Mouse (Mus musculus): Measurements from ENCODE around the gene 6330409D20Rik. TPM values are rescaled to one million over a fixed set of nuclear protein-coding genes. Genes with fewer than 3 reads are reported as not detected.

Gene 6330409D20Rik
- not detected in 2 replicates for polyA plus RNA-seq (2015; fragmentation: Nextera tagmentation; extraction: Ambion mirVana)

- H3K9ac ChIP-seq, result no peak within 1 kb of the TSS
- peaks cover 21% of the 10 kb centered on the region for H3K27me3 ChIP-seq
- H3K4me3 ChIP-seq (replicated peaks), result peak within 1 kb of the TSS; percentile 23; the same call in 1 of the 2 replicates
- peaks cover 15% of the 10 kb centered on the region for H3K4me1 ChIP-seq (replicated peaks)
- H3K4me2 ChIP-seq, result peak within 1 kb of the TSS; percentile 59
- H3K36me3 ChIP-seq (replicated peaks), result 0 out of 2 replicates have a peak, but pooled peaks cover 2% of the 10 kb centered on the region
- 29% methylated on average over 11 of the region's 11 CpGs for WGBS (ENCODE audit: insufficient replicate concordance)
- H3K27ac ChIP-seq (replicated peaks), result no peak within 1 kb of the TSS
- ATAC-seq (ENCODE audit: insufficient read depth), result no peak
- no peaks in the 10 kb centered on the region for H3K9me3 ChIP-seq (replicated peaks)
Measured at GRCm38 (mm10) chr2:32740916-32741272, at the start of gene 6330409D20Rik. TSS of gene 6330409D20Rik (minus strand) at chr2:32741016.

- H3K4me2 ChIP-seq, result no peak overlapping the region
- no peak overlapping the region for H3K27ac ChIP-seq (replicated peaks)
- H3K4me1 ChIP-seq (replicated peaks), result no peaks in the 10 kb centered on the region
- 53% methylated on average over 2 of the region's 2 CpGs for WGBS (ENCODE audit: insufficient replicate concordance)
- no peak overlapping the region for H3K4me3 ChIP-seq (replicated peaks)
- H3K36me3 ChIP-seq (replicated peaks), result no peaks in the 10 kb centered on the region
- H3K9me3 ChIP-seq (replicated peaks), result no peaks in the 10 kb centered on the region
- no peak overlapping the region for H3K9ac ChIP-seq
- no peak for ATAC-seq (ENCODE audit: insufficient read depth)
- no peaks in the 10 kb centered on the region for H3K27me3 ChIP-seq
Measured at GRCm38 (mm10) chr2:32788581-32788980, 47.8 kb upstream of the 6330409D20Rik start.

GRCm38 (mm10) chr2:32787176-32787575 lies 46.4 kb upstream of the 6330409D20Rik start:
- Histone ChIP-seq H3K9me3 (replicated peaks) (no peaks in the 10 kb centered on the region), H3K4me1 (replicated peaks) (no peaks in the 10 kb centered on the region), H3K27ac (replicated peaks) (no peak overlapping the region), H3K36me3 (replicated peaks) (no peaks in the 10 kb centered on the region), H3K4me3 (replicated peaks) (no peak overlapping the region), H3K9ac (no peak overlapping the region), H3K4me2 (no peak overlapping the region), H3K27me3 (no peaks in the 10 kb centered on the region)
- WGBS (ENCODE audit: insufficient replicate concordance), result 49% methylated on average over 6 of the region's 6 CpGs
- ATAC-seq (ENCODE audit: insufficient read depth), result no peak

- Histone ChIP-seq H3K27me3 (no peaks in the 10 kb centered on the region), H3K4me2 (no peak within 1 kb of the TSS), H3K36me3 (replicated peaks) (no peaks in the 10 kb centered on the region), H3K9me3 (replicated peaks) (no peaks in the 10 kb centered on the region), H3K9ac (no peak within 1 kb of the TSS), H3K4me1 (replicated peaks) (no peaks in the 10 kb centered on the region; the same call in 1 of the 2 replicates), H3K27ac (replicated peaks) (no peak within 1 kb of the TSS), H3K4me3 (replicated peaks) (no peak within 1 kb of the TSS)
- WGBS (ENCODE audit: insufficient replicate concordance), result 53% methylated on average over 4 of the region's 4 CpGs
- ATAC-seq (ENCODE audit: insufficient read depth), result no peak
Measured at GRCm38 (mm10) chr2:32784048-32784681, 43.3 kb upstream of the 6330409D20Rik start, which contains the start of gene Cfap157. TSS of gene Cfap157 (minus strand) at chr2:32784428.

- no peak overlapping the region for H3K4me3 ChIP-seq (replicated peaks)
- no peak for ATAC-seq (ENCODE audit: insufficient read depth)
- H3K9me3 ChIP-seq (replicated peaks), result no peaks in the 10 kb centered on the region
- no peaks in the 10 kb centered on the region for H3K27me3 ChIP-seq
- H3K27ac ChIP-seq (replicated peaks), result no peak overlapping the region
- WGBS (ENCODE audit: insufficient replicate concordance), result 49% methylated on average over 6 of the region's 6 CpGs
- H3K4me1 ChIP-seq (replicated peaks), result no peaks in the 10 kb centered on the region; the same call in 1 of the 2 replicates
- H3K36me3 ChIP-seq (replicated peaks), result no peaks in the 10 kb centered on the region
- H3K9ac ChIP-seq, result no peak overlapping the region
- no peak overlapping the region for H3K4me2 ChIP-seq
Measured at GRCm38 (mm10) chr2:32781710-32782109, 40.9 kb upstream of the 6330409D20Rik start.

GRCm38 (mm10) chr2:32779714-32780113 lies 38.9 kb upstream of the 6330409D20Rik start:
- Histone ChIP-seq H3K9me3 (replicated peaks) (no peaks in the 10 kb centered on the region), H3K27me3 (peaks cover under 1% of the 10 kb centered on the region; the same call in 1 of the 2 replicates), H3K4me2 (no peak overlapping the region), H3K4me3 (replicated peaks) (no peak overlapping the region), H3K36me3 (replicated peaks) (no peaks in the 10 kb centered on the region), H3K4me1 (replicated peaks) (peaks cover 18% of the 10 kb centered on the region), H3K27ac (replicated peaks) (no peak overlapping the region), H3K9ac (no peak overlapping the region)
- 66% methylated on average over 6 of the region's 6 CpGs for WGBS (ENCODE audit: insufficient replicate concordance)
- ATAC-seq (ENCODE audit: insufficient read depth), result no peak

GRCm38 (mm10) chr2:32779131-32779530 lies 38.3 kb upstream of the 6330409D20Rik start:
- Histone ChIP-seq H3K9ac (no peak overlapping the region), H3K36me3 (replicated peaks) (no peaks in the 10 kb centered on the region), H3K4me2 (no peak overlapping the region), H3K27ac (replicated peaks) (no peak overlapping the region), H3K4me1 (replicated peaks) (peaks cover 18% of the 10 kb centered on the region), H3K4me3 (replicated peaks) (no peak overlapping the region), H3K9me3 (replicated peaks) (no peaks in the 10 kb centered on the region), H3K27me3 (peaks cover 4% of the 10 kb centered on the region; the same call in 1 of the 2 replicates)
- WGBS (ENCODE audit: insufficient replicate concordance), result 18% methylated on average over 8 of the region's 8 CpGs
- no peak for ATAC-seq (ENCODE audit: insufficient read depth)

- 73% methylated on average over 6 of the region's 6 CpGs for WGBS (ENCODE audit: insufficient replicate concordance)
- H3K4me1 ChIP-seq (replicated peaks), result peaks cover 18% of the 10 kb centered on the region
- no peak for ATAC-seq (ENCODE audit: insufficient read depth)
- H3K36me3 ChIP-seq (replicated peaks), result no peaks in the 10 kb centered on the region
- H3K4me3 ChIP-seq (replicated peaks), result no peak overlapping the region
- H3K27ac ChIP-seq (replicated peaks), result no peak overlapping the region
- H3K27me3 ChIP-seq, result peaks cover 4% of the 10 kb centered on the region; the same call in 1 of the 2 replicates
- no peak overlapping the region for H3K4me2 ChIP-seq
- no peaks in the 10 kb centered on the region for H3K9me3 ChIP-seq (replicated peaks)
- H3K9ac ChIP-seq, result no peak overlapping the region
Measured at GRCm38 (mm10) chr2:32778081-32778480, 37.3 kb upstream of the 6330409D20Rik start.

GRCm38 (mm10) chr2:32776192-32776591 lies 35.4 kb upstream of the 6330409D20Rik start:
- 33% methylated on average over 22 of the region's 22 CpGs for WGBS (ENCODE audit: insufficient replicate concordance)
- 0 out of 2 replicates have a peak overlapping the region, but pooled peaks have one; percentile 48 for H3K9ac ChIP-seq

GRCm38 (mm10) chr2:32775359-32776074 lies 34.7 kb upstream of the 6330409D20Rik start, which contains the start of the genes Ttc16 and Ptrh1:
TSS of gene Ttc16 (minus strand) at chr2:32775633.
TSS of gene Ptrh1 (plus strand) at chr2:32775786.
- H3K27ac ChIP-seq (replicated peaks), result peak within 1 kb of the TSS; percentile 46
- WGBS (ENCODE audit: insufficient replicate concordance), result under 1% methylated on average over 46 of the region's 46 CpGs
- peaks cover 4% of the 10 kb centered on the region; the same call in 1 of the 2 replicates for H3K27me3 ChIP-seq
- H3K4me2 ChIP-seq, result peak within 1 kb of the TSS; percentile 92
- ATAC-seq (ENCODE audit: insufficient read depth), result peak; percentile 91
- peak within 1 kb of the TSS; percentile 73 for H3K4me3 ChIP-seq (replicated peaks)
- peaks cover 29% of the 10 kb centered on the region for H3K4me1 ChIP-seq (replicated peaks)
- no peaks in the 10 kb centered on the region for H3K36me3 ChIP-seq (replicated peaks)
- H3K9me3 ChIP-seq (replicated peaks), result no peaks in the 10 kb centered on the region
- H3K9ac ChIP-seq, result peak within 1 kb of the TSS; percentile 48; the same call in 1 of the 2 replicates

More at GRCm38 (mm10) chr2:32776192-32776591, 35.4 kb upstream of the 6330409D20Rik start:
- Histone ChIP-seq H3K4me2 (peak overlapping the region; percentile 92), H3K36me3 (replicated peaks) (no peaks in the 10 kb centered on the region), H3K4me3 (replicated peaks) (peak overlapping the region; percentile 73), H3K27ac (replicated peaks) (no peak overlapping the region), H3K4me1 (replicated peaks) (peaks cover 27% of the 10 kb centered on the region), H3K9me3 (replicated peaks) (no peaks in the 10 kb centered on the region), H3K27me3 (peaks cover 4% of the 10 kb centered on the region; the same call in 1 of the 2 replicates)
- ATAC-seq (ENCODE audit: insufficient read depth), result no peak

All from liver, embryonic 15.5 days (tissue).